9 mouse cellular contexts compared by ENCODE assay signal in the genomic region with DNA sequence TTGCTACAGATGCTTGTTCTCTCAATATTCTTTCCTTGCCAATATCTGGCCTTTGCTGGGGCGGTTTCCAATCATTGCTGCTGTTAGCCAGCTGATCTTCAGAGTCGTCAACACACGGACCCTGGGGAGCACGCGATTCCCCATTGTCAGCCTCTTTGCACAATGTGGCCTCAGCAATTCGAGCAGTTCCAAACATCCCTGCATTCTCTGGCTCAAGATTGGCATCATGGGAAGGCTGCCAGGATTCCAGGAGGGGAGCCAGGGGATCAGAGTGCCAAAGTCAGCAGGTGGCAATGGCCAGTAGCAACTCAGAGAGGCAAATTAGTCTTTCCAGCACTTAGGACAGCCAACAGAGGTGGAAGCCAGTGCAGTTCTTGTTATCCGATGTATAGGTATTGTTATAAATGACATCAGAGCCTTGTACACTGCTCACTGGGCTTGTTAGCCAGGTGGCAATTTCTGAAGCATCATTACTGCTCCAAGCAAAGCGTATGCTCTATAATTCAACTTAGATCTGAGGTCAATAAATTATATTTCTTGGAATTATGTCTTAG.
A peak's percentile ranks its signal among the peaks of the same experiment; 100 is the strongest.
DNase-seq lines count a peak whose midpoint lies in the region; ATAC-seq lines count a peak whose summit lies in the region.
"Had no signal": no experiment of that assay in that cellular context is flagged by ENCODE, and none has a peak within 500 bp of the region (broad histone marks: within the 10 kb centered on the region; RNA-seq: fewer than 3 reads in every experiment).

No protein-coding gene starts in this region.

- no peaks in the 10 kb centered on the region for H3K27me3 ChIP-seq in forebrain, embryonic 13.5 days
- H3K27me3 ChIP-seq in forebrain, embryonic 12.5 days, result no peaks in the 10 kb centered on the region
- H3K27me3 ChIP-seq in lung, embryonic 16.5 days (ENCODE audit: control insufficient read depth, insufficient read depth, low read depth, low read length), result no peaks in the 10 kb centered on the region
- H3K27me3 ChIP-seq: midbrain, embryonic 12.5 days had no signal

- no peaks in the 10 kb centered on the region for H3K36me3 ChIP-seq in forebrain, embryonic 13.5 days (ENCODE audit: poor library complexity, severe bottlenecking)
- H3K36me3 ChIP-seq in forebrain, embryonic 12.5 days (replicated peaks), result no peaks in the 10 kb centered on the region
- no peaks in the 10 kb centered on the region for H3K36me3 ChIP-seq in lung, embryonic 16.5 days (ENCODE audit: control insufficient read depth, insufficient read depth, low read length)
- H3K36me3 ChIP-seq: midbrain, embryonic 12.5 days had no signal

- no peak overlapping the region for H3K9ac ChIP-seq in forebrain, embryonic 13.5 days
- no peak overlapping the region for H3K9ac ChIP-seq in forebrain, embryonic 12.5 days
- no peak overlapping the region for H3K9ac ChIP-seq in lung, embryonic 16.5 days (ENCODE audit: low read length)
- H3K9ac ChIP-seq: midbrain, embryonic 12.5 days had no signal

- 31% methylated on average over 8 of the region's 8 CpGs for whole genome bisulfite sequencing in forebrain, embryonic 13.5 days
- 55% methylated on average over 8 of the region's 8 CpGs for WGBS in forebrain, embryonic 12.5 days
- 41% methylated on average over 8 of the region's 8 CpGs for WGBS in lung, embryonic 16.5 days

- peaks cover 14% of the 10 kb centered on the region for H3K4me1 ChIP-seq in forebrain, embryonic 13.5 days
- H3K4me1 ChIP-seq in forebrain, embryonic 12.5 days, result no peaks in the 10 kb centered on the region; the same call in 1 of the 2 replicates
- no peaks in the 10 kb centered on the region for H3K4me1 ChIP-seq in lung, embryonic 16.5 days (replicated peaks; ENCODE audit: control insufficient read depth, insufficient read depth, low read length)
- H3K4me1 ChIP-seq: midbrain, embryonic 12.5 days had no signal

- DNase-seq in ovary, postnatal 10 days (ENCODE audit: low spot score), result peak; percentile 10
- no peak for DNase-seq in ovary, adult 18-20 months (ENCODE audit: low spot score)
- peak; percentile 76 for DNase-seq in heart, adult 8-10 months (ENCODE audit: low spot score)
- DNase-seq in c-Kit-positive CD71-positive TER-119-positive erythroid progenitor cells, embryonic 14.5 days (ENCODE audit: low spot score), result no peak
- no peak for DNase-seq in left cerebral cortex, adult 11 months (ENCODE audit: low spot score)

- H3K4me3 ChIP-seq in forebrain, embryonic 13.5 days, result no peak overlapping the region
- H3K4me3 ChIP-seq in forebrain, embryonic 12.5 days (replicated peaks), result no peak overlapping the region
- no peak overlapping the region for H3K4me3 ChIP-seq in lung, embryonic 16.5 days (ENCODE audit: low read length)
- H3K4me3 ChIP-seq: midbrain, embryonic 12.5 days had no signal

- H3K27ac ChIP-seq in forebrain, embryonic 13.5 days, result 0 out of 2 replicates have a peak overlapping the region, but pooled peaks have one; percentile 4
- H3K27ac ChIP-seq in forebrain, embryonic 12.5 days, result no peak overlapping the region
- no peak overlapping the region for H3K27ac ChIP-seq in lung, embryonic 16.5 days (ENCODE audit: low read length)
- H3K27ac ChIP-seq: midbrain, embryonic 12.5 days had no signal

- ATAC-seq in forebrain, embryonic 13.5 days, result peak; percentile 68
- ATAC-seq in forebrain, embryonic 12.5 days (ENCODE audit: low FRiP score), result no peak
- ATAC-seq in lung, embryonic 16.5 days (ENCODE audit: low read depth), result 0 out of 2 replicates have a peak, but pooled peaks have one; percentile 31

- no peaks in the 10 kb centered on the region for H3K9me3 ChIP-seq in forebrain, embryonic 13.5 days (replicated peaks)
- H3K9me3 ChIP-seq in forebrain, embryonic 12.5 days, result no peaks in the 10 kb centered on the region
- H3K9me3 ChIP-seq in lung, embryonic 16.5 days (ENCODE audit: control insufficient read depth, low read length), result no peaks in the 10 kb centered on the region
- H3K9me3 ChIP-seq: midbrain, embryonic 12.5 days had no signal

- H3K4me2 ChIP-seq in forebrain, embryonic 13.5 days, result no peak overlapping the region; the same call in 1 of the 2 replicates
- no peak overlapping the region for H3K4me2 ChIP-seq in forebrain, embryonic 12.5 days
- H3K4me2 ChIP-seq in lung, embryonic 16.5 days (ENCODE audit: low read depth, low read length), result no peak overlapping the region
- H3K4me2 ChIP-seq: midbrain, embryonic 12.5 days had no signal

Comparison
In these comparisons a context has a peak if more than half of its experiments do, and no peak if none do; other contexts are left out.
1. DNase-seq: peak in ovary, postnatal 10 days (single experiment) and heart, adult 8-10 months (single experiment); none in ovary, adult 18-20 months (single experiment), c-Kit-positive CD71-positive TER-119-positive erythroid progenitor cells, embryonic 14.5 days (single experiment) and left cerebral cortex, adult 11 months (single experiment).